Mouse (Mus musculus) frontal cortex, postnatal 36 days (tissue): ENCODE results near the gene Pilrb2.

Experiments
- DNase-seq, 2 experiments: peaks; one replicate each; pipeline ENCODE4 v3.0.0; 2022; ENCODE audit warnings: low spot score in 2 of 2

Gene Pilrb2

DNA sequence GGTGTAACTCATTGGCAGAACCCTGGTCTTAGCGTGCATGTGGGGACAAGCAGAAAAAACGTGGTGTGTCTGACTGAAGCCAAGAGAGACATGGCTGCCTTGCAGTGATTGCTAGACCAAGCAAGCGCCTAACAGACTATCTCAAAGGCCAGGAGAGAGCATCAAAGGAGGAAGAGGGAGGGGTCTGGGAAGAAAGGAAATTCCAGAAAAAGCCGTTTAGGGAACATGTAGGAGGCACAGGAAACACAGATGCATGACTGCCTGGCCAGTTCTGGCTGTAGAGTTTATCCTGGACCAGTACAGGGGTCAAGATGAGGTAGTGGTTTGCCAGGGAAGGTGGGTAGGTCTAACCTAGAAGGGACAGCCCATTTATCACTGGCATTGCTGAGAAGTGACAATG lies 38.1 kb downstream of the Pilrb2 start:
- DNase-seq, result no peak

DNA sequence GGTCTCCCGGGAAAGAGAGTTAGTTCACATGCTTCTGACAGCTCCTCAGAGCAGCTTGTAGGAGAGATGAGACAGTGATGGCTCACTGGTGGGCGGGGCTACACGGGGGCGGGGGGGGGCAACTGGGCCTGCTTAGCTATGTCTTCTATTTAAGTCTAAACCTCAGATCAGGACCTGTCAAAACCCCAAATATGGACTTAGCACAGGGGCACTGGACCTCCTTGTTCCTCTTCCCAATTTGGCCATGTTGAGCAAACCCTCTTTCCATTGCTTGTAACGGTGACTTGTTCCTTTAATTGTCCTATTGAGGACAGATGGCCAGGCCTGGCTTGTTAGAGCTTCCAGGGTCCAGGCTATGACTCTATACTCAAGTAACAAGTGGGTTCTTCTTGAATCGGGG lies 40.1 kb downstream of the Pilrb2 start:
- DNase-seq, result no peak

DNA sequence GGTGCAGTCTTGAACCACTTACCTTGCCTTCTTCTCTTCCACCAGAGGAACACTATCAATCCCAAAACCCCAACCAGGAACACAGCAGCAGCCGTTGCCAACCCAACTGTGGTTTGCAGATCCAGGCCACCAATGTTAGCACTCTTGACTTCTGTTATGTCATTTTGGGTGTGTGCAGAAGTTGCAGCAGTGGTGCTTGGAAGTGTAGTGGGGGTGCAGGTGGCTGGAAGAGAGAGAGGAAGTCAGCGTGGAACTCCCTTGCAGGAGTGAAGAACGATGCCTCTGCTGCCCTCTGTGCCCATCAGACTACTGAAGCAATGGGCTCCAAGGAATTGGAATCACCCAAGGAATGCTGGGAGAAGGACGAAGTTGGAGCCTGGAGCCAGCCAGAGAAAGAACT lies 40.5 kb downstream of the Pilrb2 start:
- no peak for DNase-seq

DNA sequence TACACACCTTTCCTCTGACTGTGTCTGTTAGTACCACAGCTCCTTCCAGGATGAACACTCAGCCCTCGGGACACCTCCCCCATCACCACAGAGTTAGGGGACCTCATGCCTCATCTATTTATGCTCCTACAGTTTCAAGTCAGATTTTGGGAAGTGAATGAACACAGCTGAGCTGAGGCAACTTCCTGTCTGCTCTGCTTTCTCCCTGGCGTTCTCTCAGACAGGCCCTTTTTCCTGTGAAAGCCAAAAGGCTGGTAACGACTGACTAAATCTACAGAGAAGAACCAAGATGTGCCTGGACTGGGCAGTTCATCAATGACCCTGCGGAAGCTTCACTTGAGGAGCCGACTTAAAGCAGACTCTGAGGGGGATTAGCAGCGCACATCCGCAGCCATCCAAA lies 41.4 kb downstream of the Pilrb2 start:
- no peak for DNase-seq

DNA sequence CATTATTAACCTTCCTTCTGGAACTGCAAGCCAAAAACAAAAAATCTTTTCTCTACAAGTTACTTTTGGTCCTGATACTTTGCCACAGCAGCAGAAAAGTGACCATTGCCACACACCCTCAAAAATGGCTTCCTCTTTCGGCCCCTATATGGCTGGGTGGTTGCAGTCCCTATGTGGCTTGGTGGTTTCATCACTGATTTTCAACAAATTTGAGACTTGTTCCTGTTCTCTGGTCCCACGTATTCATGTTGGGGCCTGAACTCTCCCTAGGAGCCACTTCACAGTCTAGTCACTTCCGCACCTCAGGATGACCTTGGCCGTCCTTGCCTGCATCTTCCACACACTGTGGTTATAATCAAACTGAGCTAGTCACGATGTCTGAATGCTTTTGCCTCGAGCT lies 42.9 kb downstream of the Pilrb2 start:
- DNase-seq, result no peak

DNA sequence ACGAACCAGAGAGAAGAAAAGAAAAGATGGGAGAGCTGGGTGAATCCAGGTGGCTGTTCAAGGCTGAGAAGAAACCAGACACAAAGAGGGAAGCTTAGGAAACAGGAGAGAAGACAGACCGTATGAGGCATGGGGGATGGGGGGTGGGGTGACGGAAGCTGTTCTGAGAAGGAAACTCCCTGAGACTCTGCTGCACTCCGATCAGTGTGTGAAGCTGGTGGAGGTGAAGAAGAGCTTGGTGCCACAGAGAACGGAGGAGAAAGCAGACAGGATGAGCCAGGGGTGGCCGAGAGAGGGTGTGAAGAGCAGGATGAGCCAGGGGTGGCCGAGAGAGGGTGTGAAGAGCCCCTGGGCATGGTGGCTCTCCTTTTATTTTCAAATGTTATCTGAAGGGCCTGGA lies 45.2 kb downstream of the Pilrb2 start:
- DNase-seq, result no peak

DNA sequence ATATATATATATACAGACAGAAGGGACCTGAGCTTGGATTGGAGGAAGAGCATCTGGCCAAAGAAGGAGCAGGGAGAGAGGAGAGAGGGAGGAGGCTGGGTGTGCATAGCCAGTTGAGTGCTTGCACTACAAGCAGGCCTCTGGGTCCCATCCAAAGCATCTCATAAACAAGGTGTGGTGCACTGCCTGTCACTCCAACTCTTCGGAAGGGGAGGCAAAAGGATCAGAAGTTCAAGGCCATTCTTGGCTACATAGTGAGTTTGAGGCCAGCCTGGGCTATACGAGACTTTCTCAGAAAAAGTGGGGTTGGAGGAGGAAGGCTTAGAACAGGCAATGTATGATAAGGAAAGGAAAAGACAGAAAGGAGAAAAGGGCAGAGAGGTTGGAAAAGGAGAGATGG lies 45.6 kb downstream of the Pilrb2 start:
- DNase-seq, result no peak

DNA sequence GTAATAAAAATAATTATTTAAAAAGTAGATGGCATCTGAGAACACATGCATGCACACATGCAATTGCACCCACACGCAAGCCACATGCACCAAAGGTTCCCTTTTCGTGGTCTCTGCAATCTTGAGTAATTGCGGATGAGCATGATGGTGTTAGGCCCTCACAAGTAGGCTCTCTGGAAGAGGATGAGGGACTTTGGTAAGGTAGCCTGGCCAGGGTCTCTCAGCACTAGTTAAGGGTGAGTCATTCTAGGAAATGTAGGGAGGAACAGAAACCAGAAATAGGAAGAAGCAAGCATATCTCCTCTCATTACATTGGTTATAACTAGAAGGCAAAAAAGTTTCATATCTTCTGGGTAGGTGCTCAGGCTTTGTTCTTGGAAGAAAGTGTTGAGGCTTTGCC lies 46.6 kb downstream of the Pilrb2 start:
- no peak for DNase-seq

DNA sequence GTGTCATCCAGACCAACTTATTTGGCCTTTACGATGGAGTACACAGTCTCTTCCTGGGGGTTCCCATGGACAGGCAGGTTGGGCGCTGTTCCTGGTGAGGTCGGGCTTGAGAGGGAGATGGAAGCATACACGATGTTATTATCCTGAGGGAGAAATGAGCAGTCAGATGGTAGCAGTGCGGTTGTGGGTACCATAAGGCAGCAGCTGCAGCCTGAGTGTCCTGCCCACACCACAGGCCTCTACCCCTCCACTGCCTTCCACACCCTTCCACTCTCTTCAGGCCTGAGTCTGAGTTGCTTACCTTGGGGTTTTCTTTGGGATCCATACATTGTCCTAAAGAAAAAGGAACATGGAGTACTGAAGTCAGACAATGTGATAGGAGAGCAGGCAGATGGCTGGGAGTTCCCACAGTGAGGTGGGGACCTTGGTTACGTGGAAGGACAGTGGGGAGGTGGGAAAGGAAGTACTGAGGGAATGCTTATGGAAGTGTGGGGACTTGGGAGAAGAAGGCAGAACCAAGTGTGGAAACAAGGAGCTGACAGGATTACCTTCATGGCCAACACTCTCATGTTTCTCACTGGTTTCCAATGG lies 48.1 kb downstream of the Pilrb2 start:
- no peak for DNase-seq

DNA sequence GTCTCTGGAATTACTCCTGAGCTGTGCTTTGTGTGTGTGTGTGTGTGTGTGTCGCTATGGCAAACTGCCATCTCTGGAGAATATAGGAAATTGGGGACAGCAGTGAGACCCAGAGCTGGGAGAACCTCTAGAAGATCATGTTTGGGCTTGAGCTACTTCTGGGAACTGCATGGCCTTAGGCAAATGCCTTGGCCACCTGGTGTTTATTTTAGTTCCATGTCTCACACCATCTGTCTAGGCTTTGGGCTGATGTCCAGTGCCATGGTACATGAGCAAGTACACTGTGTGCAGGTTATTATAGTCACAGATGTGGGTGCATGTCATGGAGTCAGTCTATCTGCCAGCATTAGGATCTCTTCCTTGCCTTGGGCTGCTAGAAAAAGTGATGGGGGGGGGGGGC lies 49.0 kb downstream of the Pilrb2 start:
- no peak for DNase-seq

DNA sequence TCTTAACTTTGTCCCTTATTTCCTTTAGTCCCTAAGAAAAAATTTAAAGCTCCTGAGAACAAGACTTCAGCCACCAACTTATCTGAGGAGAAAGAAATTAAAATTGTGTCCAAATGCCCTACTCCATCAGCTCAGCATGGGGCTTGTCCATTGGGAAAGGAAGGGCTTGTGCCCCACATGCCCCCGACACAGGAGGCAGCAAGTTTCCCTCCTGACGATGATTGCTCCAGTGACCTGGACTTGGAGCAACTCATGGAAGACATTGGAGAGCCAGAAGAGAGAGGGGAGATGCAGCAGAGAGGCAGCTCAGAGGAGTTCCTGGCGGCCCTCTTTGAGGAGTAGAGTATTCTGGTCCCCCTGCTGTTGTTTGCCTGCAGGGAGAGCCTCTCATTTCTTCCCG lies 49.5 kb downstream of the Pilrb2 start:
- DNase-seq, result no peak

DNA sequence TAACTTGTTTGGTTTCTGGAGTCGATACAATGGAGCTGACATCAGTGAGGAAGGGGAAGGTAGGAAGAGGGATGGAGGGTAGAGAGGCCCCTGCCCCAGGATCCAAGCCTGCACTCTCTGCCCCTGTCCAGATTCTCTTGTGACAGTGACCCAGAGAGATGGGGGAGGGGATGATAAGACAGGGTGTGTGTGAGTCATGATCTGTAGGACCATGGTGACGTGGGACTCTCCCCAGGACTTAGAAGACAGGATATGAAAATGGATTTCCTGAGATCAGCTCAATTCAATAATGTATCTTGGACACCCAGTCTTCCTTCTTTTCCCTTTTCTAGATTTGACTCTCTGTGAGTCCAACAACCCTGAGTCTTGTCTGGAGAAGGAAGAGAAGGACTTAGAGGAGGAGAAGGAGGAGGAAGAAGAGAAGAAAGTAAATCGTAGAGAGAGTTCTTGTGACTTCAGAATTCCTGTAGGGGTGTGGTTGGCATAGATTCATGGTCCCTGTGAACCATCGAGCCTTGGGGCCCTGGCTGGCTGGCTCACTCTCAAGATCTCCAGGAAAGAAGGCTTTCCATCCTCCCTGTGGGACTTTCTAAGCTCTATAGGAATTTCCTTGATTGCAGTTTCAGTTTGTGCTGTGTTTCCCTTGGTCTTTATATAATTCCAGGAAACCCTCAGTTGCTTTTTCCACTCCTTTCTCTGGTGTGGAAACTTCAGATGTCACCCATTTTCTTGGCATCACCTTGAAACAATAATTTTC lies 54.0 kb downstream of the Pilrb2 start:
- DNase-seq, result no peak
